Mouse (Mus musculus) right cerebral cortex, postnatal 25 days (tissue): Measurements from ENCODE around the gene B230217C12Rik.
A peak's percentile ranks its signal among the peaks of the same experiment; 100 is the strongest.

Experiments used
- DNase-seq: peaks from one replicate; pipeline ENCODE4 v3.0.0; 2022

The B230217C12Rik gene

GRCm38 (mm10) chr11:97874396-97874795 lies 33.8 kb downstream of the B230217C12Rik start:
- no peak for DNase-seq

GRCm38 (mm10) chr11:97877341-97877740 lies 36.8 kb downstream of the B230217C12Rik start:
- no peak for DNase-seq

GRCm38 (mm10) chr11:97880362-97880761 lies 39.8 kb downstream of the B230217C12Rik start:
- DNase-seq: no peak

GRCm38 (mm10) chr11:97883542-97883917 lies 43.0 kb downstream of the B230217C12Rik start:
- peak; percentile 48 for DNase-seq

- peak; percentile 95 for DNase-seq
Measured at GRCm38 (mm10) chr11:97883918-97884600, 43.5 kb downstream of the B230217C12Rik start, which contains the start of gene Fbxo47. TSS of gene Fbxo47 (minus strand) at chr11:97884154.

GRCm38 (mm10) chr11:97884601-97885185 lies 44.1 kb downstream of the B230217C12Rik start:
- DNase-seq: no peak

- DNase-seq: no peak
Measured at GRCm38 (mm10) chr11:97885296-97885915, 44.8 kb downstream of the B230217C12Rik start.

GRCm38 (mm10) chr11:97891821-97892220 lies 51.2 kb downstream of the B230217C12Rik start:
- no peak for DNase-seq
